Mouse (Mus musculus): ENCODE measurements around the gene Mmrn1.
"Not testable (repeated sequence)": the region's sequence is repeated elsewhere in the genome, so short reads cannot be mapped to it uniquely, and the experiment has no call there.

Gene Mmrn1

DNA sequence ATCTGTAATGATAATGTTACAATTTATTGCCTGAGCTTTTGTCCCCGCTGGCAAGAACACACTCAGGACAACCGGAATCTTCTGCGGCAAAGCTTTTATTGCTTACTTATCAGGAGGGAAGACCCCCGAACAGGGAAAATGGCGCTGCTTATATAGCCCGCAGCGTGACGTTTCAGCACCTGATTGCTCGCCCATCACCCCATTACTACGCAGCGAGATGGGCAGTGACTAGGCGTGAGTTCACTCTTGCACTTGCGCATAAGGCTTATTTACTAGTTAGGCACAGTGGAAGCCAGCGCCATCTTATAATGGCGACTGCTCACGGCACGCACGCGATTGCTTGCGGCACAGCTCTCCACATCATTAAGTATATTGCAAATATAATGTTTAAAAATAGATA, at the start of gene Mmrn1:
Mmrn1 (plus strand) TSS at position 301 of the 400 bp plus-strand sequence.
- not testable (repeated sequence) for DNase-seq (ENCODE audit: extremely low spot score, low read depth, low spot score)

DNA sequence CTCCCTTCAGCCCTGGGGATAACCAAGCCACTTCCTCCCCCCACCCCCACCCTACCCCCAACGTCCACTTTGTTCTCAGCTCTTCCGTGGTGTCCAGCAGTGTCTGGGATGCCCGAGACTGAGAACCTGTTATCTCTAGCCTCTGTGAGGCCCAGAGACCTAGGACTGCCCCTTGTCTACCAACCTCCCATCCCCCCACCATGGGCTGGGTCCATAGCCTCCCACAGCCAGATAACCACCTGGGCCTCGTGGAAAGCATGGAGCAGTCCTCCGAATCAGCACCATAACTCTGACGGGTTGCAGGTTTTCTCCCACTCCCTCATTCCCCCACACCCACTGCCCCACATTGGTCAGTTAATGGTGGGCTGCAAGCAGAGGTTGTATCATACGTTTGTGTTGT, 44.4 kb upstream of the Mmrn1 start:
- DNase-seq (ENCODE audit: extremely low spot score, low read depth, low spot score): no peak

DNA sequence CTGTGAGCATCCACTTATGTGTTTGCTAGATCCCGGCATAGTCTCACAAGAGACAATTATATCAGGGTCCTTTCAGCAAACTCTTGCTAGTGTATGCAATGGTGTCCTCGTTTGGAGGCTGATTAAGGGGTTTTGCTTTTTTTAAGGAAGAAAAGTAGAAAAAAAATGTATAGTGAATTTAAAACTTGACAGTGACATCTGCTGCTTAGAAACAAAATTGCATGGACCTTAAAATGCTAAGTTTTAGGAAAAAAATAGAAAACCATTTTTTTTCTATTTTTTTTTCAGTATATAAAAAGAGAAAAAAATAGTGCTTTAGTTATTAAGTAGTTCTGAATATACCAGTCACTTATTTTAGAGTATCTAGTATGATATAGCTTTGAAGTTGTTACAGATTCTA, 43.2 kb upstream of the Mmrn1 start:
- DNase-seq (ENCODE audit: extremely low spot score, low read depth, low spot score): no peak

DNA sequence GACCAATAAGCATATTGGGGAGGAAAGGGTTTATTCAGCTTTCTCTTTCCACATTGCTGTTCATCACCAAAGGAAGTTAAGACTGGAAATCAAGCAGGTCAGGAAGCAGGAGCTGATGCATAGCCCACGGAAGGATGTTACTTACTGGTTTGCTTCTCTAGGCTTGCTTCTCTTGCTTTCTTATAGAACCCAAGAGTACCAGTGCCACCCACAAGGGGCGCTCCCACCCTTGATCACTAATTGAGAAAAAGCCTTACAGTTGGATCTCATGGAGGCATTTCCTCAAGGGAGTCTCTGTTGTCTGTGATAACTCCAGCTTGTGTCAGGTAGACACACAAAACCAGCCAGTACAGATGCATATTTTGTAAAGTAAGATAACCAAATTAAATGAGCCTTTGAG, 17.5 kb upstream of the Mmrn1 start:
- no peak for DNase-seq (ENCODE audit: extremely low spot score, low read depth, low spot score)

DNA sequence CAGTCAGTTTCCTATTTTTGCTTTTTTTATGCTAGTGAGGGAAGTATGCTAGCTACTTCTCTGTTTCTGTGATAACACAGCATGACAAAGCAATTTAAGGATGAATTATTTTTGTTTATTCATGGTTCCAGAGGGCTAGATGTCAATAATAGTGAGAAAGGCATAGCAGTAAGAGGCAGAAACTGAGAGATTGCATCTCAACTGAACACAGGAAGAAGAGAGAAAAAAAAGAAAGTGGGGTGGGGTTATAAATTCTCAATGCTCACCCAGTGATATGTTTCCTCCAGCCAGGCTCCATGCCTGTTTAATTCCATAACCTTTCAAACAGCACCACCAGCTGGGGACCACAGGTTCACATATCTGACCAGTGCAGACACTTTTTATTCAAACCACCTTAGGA, 6.6 kb downstream of the Mmrn1 start:
- DNase-seq (ENCODE audit: extremely low spot score, low read depth, low spot score): no peak

DNA sequence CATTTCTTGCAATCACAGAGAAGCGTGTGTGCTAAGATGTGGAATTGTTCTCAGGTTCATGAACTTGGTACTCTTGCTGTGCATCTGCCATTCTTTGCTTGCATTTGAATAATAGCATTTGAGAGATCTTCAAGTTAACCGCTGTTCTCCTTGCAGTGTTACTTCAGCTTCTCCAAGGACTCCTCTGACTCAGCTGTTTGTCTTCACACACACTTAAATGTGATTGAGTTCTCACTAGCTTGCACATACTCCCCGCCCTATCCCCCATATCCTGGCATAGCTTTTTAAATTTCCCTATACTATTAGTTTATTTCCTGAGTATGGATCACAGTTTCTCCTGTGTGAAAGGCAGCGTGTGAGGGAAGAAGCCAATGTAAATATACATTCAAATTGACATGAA, 10.1 kb downstream of the Mmrn1 start:
- DNase-seq (ENCODE audit: extremely low spot score, low read depth, low spot score): no peak

DNA sequence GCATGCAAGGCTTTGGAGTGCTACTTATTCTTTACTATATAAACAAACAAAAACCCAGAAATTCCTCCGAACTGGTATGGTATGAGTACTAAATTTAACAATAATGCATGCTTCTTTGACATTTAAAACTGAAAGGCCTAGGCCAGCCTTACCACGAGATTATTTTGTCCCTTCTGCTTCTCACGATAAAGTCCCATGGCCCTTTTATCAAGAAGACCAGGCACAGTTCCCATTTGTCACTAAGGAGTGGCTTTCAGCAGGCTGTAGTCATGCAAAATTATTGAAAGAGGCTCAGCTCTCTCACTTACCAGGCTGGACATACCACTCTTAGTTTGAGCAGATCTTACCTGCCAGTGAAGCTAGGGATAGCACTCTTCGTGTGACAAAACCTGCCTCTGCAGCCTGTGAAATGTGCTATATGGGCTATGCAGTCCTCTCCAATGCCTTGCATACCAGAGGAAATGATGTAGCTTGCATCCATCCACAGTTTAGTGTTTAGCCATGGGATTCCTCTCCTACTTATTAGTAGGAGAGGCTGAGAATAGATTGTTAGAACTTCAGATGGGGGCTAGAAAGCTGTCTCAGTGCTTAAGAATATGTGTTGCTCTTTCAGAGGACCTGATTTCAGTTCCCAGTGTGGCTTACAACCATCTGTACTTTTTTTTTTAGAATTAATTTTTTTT, 10.8 kb downstream of the Mmrn1 start:
- no peak for DNase-seq (ENCODE audit: extremely low spot score, low read depth, low spot score)

DNA sequence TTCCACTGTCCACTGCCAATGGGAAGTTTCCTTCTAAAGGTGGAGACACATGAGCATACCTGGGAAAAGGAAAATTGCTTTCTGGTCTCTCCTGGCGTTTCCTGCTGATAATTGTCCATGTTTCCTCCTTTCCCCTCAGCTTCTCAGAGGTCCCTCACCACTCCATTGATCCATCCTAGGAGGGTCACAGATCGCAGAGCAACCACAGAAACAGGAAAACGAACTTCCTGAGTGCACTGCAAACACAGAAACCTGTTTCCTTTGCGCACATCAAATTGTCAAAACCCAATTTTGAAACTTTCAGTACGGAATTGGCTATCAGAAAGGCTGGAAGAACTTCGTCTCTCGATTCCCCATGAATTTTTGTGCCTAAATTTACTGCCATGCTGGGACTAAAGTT, 19.4 kb downstream of the Mmrn1 start:
- no peak for DNase-seq (ENCODE audit: extremely low spot score, low read depth, low spot score)

DNA sequence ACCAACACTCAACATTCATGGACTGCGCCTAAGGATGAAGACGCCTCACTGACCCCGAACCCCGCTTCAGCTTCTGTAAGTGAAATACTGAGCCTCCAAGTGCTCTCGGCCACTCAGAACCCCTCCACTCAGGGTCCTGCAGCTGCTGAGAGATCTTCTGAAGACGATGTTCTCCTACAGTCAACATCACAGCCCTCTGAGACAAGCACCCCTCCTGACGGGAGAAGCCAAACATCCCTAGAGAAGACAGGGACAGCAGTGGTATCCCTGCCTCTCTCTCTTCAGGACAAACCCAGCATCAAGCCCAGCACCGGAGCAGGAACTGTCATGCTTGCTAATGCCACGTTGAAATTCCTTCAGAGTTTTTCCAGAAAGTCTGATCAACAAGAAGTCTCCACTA, 19.8 kb downstream of the Mmrn1 start:
- DNase-seq (ENCODE audit: extremely low spot score, low read depth, low spot score): no peak

DNA sequence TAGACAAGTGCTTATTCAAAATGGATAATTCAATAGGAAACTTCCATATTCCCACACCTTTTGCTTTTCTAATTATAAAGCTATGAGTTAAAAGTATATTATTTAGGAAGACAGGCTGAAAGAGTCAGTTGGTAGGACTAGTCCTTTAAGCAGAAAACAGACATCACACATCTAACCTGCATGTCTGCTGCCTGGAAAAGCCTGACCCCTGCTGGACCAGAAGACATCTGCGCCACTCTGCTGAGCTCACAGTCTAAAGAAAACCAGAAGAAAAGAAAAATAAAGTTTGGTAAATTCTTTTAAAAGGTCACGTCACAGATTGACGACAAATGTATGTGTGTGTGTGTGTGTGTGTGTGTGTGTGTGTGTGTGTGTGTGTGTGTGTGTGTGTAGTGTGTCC, 25.6 kb downstream of the Mmrn1 start:
- no peak for DNase-seq (ENCODE audit: extremely low spot score, low read depth, low spot score)

DNA sequence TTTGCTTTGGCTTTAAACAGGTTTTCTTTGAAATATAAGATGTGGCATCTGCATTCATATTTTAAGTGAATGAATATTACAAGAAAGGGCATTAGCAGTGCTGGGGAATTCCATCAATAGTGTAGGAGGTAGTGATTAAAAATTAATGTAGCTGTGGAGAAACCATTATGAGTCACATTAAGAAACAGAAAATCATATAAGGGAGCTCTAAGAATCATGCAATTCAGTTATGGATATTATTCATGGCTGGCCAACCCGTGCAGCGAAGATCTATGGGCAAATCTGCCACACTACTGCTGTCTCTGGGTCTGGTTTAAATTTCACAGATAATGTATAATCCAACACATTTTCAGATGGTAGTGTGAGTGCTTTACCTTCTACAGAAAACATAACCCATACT, 36.5 kb downstream of the Mmrn1 start:
- no peak for DNase-seq (ENCODE audit: extremely low spot score, low read depth, low spot score)

DNA sequence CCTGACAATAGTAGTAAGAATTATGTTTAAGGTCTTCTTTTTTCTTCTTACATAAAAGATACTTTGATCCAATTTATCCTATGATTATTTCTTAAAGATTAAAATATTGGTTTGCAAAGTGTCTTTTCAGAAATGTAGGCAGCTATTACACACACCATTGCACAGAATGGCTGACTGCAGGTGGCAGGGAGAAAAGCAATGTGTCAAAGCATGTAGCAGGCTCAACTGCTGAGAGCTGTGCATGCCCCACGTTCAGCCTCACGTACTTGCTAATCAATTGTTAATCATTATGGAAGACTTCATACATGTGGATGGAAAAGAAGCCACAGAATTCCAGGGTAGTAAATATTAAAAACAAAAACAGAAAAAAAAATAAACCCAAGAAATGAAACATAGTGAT, 37.1 kb downstream of the Mmrn1 start:
- DNase-seq (ENCODE audit: extremely low spot score, low read depth, low spot score): no peak

DNA sequence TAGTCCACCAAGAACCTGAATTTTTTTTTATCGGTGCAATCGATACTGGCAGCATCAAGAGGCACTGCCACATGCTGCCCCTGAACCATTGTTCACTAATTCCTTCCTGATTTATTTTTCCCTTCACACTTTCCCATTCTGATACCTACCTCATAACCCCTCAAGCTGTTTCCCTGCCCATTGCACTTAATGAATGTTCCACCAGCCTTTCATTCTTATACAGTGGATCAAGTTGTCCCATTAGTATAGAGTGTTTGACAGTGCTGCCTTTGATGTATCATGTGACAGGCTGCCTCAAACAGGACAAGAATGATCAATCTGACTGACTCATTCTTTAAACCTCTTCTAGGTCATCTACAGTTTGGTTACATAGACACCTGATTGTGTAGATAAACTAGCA, 37.9 kb downstream of the Mmrn1 start:
- no peak for DNase-seq (ENCODE audit: extremely low spot score, low read depth, low spot score)

DNA sequence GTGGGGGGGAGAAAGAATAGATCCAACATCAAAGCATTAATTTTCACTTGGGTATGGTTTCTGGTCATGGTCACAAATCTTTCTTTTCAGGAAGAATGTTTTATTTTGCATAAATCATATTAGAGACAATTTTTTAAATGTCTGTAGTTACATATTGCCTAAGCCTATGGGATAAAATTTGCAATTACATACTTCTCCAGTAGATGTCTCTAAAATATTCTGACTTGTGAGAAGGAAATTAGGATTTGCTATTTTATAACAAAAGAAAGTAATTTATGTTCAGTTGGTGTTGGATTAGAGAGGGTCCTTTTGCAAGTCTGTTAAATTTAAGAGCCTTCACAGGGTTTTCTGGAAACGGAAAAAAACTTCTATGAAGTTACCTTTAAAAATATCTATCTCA, 39.0 kb downstream of the Mmrn1 start:
- DNase-seq (ENCODE audit: extremely low spot score, low read depth, low spot score): no peak

DNA sequence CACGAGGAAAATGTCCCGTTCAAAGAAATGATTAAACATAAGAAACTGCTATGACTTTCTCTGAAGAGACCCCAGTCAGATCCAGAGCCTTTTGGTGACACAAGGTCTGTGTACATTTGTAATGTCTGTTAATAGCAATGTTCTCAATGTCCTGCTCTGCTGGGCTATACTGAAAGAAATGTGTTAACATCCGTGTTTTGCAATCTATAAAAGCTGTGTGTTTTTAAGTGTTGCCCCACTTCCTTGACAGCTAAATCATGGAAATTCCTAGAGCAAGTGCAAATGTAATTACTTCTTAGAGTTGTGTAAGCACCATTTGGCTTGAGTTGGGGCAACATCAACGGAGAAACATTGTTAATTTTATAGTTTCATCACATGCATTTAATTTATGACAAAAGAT, 42.2 kb downstream of the Mmrn1 start:
- DNase-seq (ENCODE audit: extremely low spot score, low read depth, low spot score): no peak

DNA sequence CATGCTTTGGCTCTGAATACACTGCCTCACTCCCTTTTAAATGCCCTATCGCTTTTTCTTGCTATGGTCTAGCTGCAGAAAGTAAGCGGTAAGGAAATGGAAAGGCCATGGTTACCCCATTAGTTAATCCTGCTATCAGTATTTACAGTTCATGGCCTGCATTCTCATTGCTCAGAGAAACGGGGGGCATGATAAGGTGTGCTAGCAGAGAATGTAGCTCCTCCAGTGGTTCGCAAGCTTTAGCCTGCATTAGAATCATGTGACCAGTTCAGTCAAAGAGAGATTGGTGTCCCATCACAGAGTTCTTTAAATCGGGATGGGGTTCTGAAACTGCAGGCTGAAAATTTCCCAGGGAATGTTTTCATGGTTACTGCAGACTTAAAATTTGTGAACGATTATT, 44.6 kb downstream of the Mmrn1 start:
- DNase-seq (ENCODE audit: extremely low spot score, low read depth, low spot score): no peak

DNA sequence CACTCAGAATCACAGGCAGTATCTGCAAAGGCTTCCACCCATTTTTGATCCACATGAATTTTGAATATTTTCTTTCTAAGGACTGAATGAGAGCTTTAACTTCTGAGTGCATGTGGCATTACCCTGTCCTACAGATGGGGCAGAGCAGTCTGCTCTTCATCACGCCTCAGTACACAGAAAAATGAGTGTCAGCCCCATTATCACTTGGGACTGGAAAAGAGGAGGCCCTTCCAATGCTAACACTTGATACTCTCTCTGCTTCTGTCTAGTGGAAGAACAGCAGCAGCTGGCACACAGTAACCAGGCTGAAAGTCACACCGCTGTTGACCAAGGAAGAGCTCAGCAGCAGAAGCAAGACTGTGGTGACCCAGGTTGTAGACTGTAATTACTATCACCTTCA, 46.0 kb downstream of the Mmrn1 start:
- DNase-seq (ENCODE audit: extremely low spot score, low read depth, low spot score): no peak

DNA sequence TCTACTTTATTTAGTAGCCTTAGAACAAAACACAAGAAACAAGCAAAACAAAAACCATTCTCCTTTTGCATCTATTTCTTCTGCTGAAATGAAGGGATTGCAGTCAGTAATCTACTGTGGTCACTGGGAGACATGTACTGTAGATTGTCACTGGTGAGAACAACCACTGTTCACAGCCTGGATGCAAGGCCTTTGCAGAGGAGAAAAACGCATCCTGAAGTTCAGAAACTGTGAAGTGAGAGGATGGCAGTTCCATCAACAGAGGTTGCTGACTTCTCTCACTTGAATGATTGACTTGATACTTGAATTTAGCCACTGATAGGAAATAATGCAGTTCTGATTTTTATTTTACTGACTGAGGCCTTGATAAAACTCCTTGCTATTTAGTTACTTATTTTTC, 53.8 kb downstream of the Mmrn1 start:
- no peak for DNase-seq (ENCODE audit: extremely low spot score, low read depth, low spot score)

DNA sequence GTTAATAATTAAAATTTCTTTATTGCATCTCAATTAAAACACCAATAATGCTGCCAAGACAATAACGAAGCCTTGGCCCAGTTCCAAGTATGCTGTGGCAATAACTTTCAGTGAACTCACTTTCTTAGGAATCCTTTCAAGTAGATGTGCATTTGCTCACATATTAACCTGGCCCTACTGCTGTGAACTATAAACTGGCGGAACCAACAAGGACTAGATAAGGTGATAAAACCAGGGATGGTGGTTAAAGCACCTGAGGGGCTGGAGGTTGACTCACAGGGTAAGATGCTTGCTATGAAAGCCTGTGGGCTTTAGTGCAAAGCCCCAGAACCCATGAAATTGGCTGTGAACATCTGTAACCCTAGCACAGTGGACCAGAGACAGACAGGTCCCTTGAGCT, 54.3 kb downstream of the Mmrn1 start:
- no peak for DNase-seq (ENCODE audit: extremely low spot score, low read depth, low spot score)

DNA sequence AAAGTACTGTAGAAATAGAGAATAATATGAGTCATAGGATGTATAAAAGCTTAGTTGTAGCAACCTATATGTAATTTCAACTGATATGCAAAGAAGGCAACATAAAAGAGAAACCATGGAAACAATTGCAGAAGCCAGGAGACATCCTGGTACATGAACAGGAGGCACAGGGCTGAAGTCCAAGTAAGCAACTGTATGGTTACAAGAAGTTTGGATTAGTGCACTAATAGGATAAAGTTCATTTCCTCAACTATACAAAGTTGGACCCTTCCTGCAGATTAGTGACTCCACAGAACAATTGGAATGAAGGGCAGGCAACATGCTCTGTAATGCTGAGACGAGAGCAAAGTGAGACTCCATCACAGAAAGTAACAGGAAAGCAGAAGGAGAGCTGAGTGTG, 59.6 kb downstream of the Mmrn1 start:
- no peak for DNase-seq (ENCODE audit: extremely low spot score, low read depth, low spot score)

DNA sequence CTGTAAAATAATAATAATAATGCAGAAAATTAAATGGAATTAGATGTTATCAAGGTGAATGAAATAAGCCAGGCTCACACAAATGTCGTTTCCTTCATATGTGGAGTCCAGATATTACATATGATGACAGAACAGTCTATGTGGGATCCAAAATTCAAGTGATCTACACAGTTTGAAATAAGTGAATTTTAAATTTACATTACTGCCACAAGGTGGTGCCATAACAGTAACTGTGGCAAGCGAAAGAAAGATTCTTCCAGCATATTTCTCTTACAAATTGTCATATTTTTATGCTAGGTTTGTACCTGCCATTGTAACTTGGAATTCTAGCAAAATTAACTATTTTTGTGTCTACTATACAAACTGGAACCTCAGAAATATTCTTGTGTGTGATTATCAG, 61.1 kb downstream of the Mmrn1 start:
- DNase-seq (ENCODE audit: extremely low spot score, low read depth, low spot score): no peak

DNA sequence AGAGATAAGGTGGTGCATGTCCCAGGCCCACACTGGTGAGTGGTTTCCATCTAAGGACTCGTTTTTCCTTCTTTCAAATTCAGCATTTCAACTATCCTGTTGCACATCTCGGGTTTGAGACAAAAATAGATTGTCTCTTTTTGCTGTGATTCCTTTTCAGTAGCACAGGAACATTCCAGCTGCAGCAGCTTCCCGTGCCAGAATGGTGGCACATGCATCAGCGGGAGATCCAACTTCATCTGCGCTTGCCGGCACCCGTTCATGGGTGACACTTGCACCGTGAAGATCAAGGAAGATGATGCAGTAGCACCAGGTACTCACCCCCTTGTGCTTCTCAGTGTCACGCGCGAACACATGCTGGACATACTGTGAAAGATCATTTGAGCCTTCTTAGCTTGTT, 62.1 kb downstream of the Mmrn1 start:
- DNase-seq (ENCODE audit: extremely low spot score, low read depth, low spot score): no peak

DNA sequence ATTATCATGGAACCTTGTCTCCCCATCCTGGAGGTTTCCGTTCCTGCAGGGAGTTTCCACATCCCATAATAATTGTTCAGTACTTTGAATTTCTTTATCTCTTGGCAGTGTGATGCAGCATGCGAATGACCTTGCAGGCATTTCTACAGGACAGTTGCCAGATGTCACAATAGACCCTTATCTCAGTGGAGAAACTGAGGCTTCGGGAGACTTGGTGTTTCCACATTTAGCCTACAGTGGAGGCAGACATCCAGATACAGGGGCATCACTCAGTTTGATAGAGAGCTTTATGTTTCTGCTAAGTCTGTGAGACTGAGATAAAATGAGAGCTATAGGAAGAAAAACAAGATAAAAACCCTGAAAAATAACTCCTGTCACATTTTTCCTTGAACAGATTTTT, 63.0 kb downstream of the Mmrn1 start:
- DNase-seq (ENCODE audit: extremely low spot score, low read depth, low spot score): no peak

DNA sequence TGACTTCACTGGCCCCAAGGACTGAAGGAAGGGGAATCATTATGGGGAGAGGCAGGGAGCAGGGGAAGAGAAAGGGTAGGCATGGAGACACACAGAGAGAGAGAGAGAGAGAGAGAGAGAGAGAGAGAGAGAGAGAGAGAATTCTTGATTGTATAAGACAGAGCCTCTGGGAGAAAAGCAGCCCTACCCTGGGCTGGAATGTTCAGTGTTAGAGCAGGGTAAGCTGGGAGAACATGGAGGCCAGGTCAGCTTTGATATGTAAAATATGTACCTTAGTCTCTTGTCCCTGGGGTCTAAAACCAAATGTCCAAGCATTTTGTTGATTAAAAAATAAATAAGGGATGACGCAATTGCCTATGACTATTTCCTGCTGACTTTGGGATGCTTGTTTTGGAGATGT, 67.6 kb downstream of the Mmrn1 start:
- DNase-seq (ENCODE audit: extremely low spot score, low read depth, low spot score): no peak

All from hindlimb bud, embryonic 11.5 days (tissue).